Mouse (Mus musculus) hindbrain, embryonic 16.5 days (tissue): Measurements from ENCODE around the gene Stt3a. TPM values are rescaled to one million over a fixed set of nuclear protein-coding genes. Genes with fewer than 3 reads are reported as not detected.
A peak's percentile ranks its signal among the peaks of the same experiment; 100 is the strongest.

Experiments
- ATAC-seq: fragments of 200-750 bp; cut with Nextera tagmentation; 2 replicates; pipeline ENCODE4 v1.8.0; 2017; ENCODE audit warnings: moderate TSS enrichment, moderate library complexity
- H3K27ac ChIP-seq: fragments of 300-500 bp; sonication (generic); 2 replicates; pipeline ENCODE4 v1.5.1; 2014; ENCODE audit warnings: low read depth, mild to moderate bottlenecking, control low read depth, low read length, moderate library complexity
- H3K27me3 ChIP-seq: fragments of 300-500 bp; sonication (generic); replicated peaks from 2 replicates; pipeline ENCODE4 v1.6.1; 2014; ENCODE audit warnings: low read length; ENCODE audit not compliant: control insufficient read depth, insufficient read depth
- H3K36me3 ChIP-seq: fragments of 300-500 bp; sonication (generic); 2 replicates; pipeline ENCODE4 v1.6.1; 2014; ENCODE audit warnings: mild to moderate bottlenecking, low read length, moderate library complexity, mixed read lengths; ENCODE audit not compliant: control insufficient read depth, insufficient read depth
- H3K4me1 ChIP-seq: fragments of 300-500 bp; sonication (generic); 2 replicates; pipeline ENCODE4 v1.6.1; 2014; ENCODE audit warnings: low read depth, low read length; ENCODE audit not compliant: control insufficient read depth, insufficient read depth
- H3K4me2 ChIP-seq: fragments of 300-500 bp; sonication (generic); 2 replicates; pipeline ENCODE4 v1.6.1; 2014; ENCODE audit warnings: mild to moderate bottlenecking, low read length, control low read depth, moderate library complexity
- H3K4me3 ChIP-seq: fragments of 300-500 bp; sonication (generic); 2 replicates; pipeline ENCODE4 v1.5.1; 2014; ENCODE audit warnings: mild to moderate bottlenecking, low read length, control low read depth, moderate library complexity
- H3K9ac ChIP-seq: fragments of 300-500 bp; sonication (generic); 2 replicates; pipeline ENCODE4 v1.6.1; 2014; ENCODE audit warnings: low read depth, mild to moderate bottlenecking, control low read depth, low read length, moderate library complexity
- H3K9me3 ChIP-seq: fragments of 300-500 bp; sonication (generic); 2 replicates; pipeline ENCODE4 v1.6.1; 2014; ENCODE audit warnings: mild to moderate bottlenecking, low read length, moderate library complexity; ENCODE audit not compliant: control insufficient read depth
- WGBS: fragments of 180-500 bp; shearing (Covaris S2); extraction: QIAGEN DNeasy Blood & Tissue Kit; methylation state at CpG from one replicate; pipeline ENCODE4 v1.1.7; 2014; 5-methylcytosine and 5-hydroxymethylcytosine counted together
- polyA plus RNA-seq: library from polyadenylated mRNA; unstranded; fragments of >200 nt; fragmentation: Nextera tagmentation; extraction: Ambion mirVana; gene quantifications from 2 replicates; pipeline ENCODE4 v1.2.1, GENCODE M21; 2015

Stt3a gene
- polyA plus RNA-seq, 1 experiment from 2014 or later, result 86.5 TPM

DNA sequence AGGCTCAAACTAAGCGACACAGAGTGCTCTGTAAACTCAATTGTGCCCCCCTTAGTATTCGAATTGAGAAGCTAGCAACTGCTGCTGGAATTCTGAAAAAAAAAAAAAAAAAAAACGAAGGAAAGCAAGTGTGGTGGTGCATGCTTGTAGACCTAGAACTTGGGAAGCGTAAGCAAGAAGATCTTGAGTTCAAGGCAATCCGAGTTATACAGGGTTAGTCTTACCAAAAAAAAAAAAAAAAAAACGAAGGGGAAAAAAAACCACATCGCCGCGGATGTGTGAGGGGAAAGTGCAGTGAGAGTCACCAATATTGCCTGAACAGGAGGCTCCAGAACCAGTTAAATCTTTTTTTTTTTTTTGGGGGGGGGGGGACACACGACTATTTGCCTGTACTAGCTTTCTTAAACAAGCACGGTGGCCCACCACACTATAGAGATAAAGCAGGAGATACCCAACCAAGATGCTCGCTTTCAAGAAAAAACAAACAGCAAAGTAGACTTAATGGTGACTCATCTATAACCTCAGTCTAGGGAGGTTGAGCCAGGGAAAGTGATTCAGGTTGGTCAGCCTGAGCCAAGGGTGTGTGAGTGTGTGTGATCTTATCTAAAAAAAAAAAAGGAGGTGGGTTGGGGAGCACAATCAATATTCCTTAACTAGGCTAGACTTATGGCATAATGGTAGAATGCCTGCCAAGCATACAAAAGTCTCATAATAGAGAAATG lies 40.3 kb downstream of the Stt3a start, which contains the start of gene Chek1:
Gene Chek1 (minus strand): TSS at position 32 of the 722 bp plus-strand sequence.
- ATAC-seq, result no peak
- H3K9me3 ChIP-seq, result no peaks in the 10 kb centered on the region
- peak within 1 kb of the TSS; percentile 87 for H3K27ac ChIP-seq
- peak within 1 kb of the TSS; percentile 73 for H3K4me3 ChIP-seq
- peak within 1 kb of the TSS; percentile 70 for H3K9ac ChIP-seq
- peaks cover 11% of the 10 kb centered on the region for H3K4me1 ChIP-seq
- 7% methylated on average over 12 of the region's 12 CpGs for WGBS
- H3K27me3 ChIP-seq, result no peaks in the 10 kb centered on the region
- H3K4me2 ChIP-seq, result peak within 1 kb of the TSS; percentile 99
- no peaks in the 10 kb centered on the region for H3K36me3 ChIP-seq

DNA sequence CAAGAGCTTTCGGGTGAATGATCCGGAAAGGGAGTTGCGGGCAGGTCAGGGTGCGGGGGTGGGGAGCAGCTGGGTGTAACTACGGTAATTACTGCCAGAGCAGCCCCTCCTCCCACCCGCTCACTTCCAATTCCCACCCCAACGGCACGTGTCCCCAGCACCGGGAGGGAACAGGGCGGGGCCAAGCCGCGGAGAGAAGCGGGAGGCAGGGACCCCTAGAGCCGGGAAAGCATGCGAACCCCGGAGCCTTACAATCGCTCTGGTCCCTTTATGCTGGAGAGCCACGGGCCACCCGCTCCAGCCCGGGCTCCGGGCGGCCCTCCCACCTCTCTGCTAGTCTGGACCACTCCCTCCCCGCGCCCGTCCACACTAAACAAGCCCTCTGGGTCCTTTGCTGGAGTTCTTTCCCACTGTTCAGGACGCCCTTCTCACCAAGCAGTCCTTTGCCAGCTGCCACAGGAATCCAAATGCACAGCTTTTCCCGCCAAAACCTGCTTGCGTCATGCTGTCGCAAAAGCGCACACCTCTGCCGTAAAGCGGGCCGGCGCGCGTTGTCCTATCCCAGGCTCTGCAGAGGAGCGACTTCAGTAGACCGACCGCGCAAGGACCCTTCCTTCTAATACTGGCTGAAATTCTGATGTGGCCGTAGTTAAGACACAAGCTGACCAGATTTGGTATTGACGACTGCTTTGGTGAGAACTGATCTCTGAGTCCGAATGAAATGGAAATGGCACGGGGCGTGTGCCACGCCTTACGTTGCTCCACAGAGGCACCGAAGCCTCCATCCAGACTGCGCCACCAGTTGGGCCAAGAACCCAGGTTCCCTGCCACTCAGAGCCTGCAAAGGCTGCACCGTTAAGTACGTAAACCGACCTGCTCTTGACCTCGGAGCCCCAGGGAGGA lies 41.1 kb downstream of the Stt3a start:
- Histone ChIP-seq H3K4me2 (peak overlapping the region; percentile 99), H3K9me3 (no peaks in the 10 kb centered on the region), H3K36me3 (no peaks in the 10 kb centered on the region), H3K9ac (peak overlapping the region; percentile 70), H3K27me3 (no peaks in the 10 kb centered on the region), H3K4me3 (peak overlapping the region; percentile 73), H3K27ac (peak overlapping the region; percentile 87), H3K4me1 (peaks cover 11% of the 10 kb centered on the region)
- under 1% methylated on average over 53 of the region's 53 CpGs for WGBS
- peak; percentile 97 for ATAC-seq

DNA sequence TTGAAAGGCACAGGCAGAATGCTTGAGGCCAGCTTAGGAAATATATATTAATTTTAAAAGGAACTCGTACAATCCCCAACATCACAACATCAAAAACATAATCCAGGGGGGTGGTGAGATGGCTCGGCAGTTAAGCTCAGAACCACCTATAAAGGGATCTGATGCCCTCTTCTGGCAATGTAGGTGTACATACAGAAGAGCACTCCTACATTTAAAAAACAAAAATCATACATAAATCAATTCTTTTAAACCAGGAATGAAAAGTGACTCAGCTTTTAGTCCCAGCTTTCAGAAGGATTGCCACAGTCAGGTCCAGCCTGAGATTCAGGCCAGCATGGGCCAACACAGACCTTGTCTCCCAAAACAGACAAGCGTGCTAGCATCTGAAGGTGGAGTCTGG lies 50.9 kb downstream of the Stt3a start:
- H3K9ac ChIP-seq, result no peak overlapping the region
- no peaks in the 10 kb centered on the region for H3K36me3 ChIP-seq
- H3K9me3 ChIP-seq, result no peaks in the 10 kb centered on the region
- 78% methylated on average over 3 of the region's 3 CpGs for WGBS
- no peak for ATAC-seq
- H3K4me2 ChIP-seq, result no peak overlapping the region
- H3K27me3 ChIP-seq, result no peaks in the 10 kb centered on the region
- H3K27ac ChIP-seq, result no peak overlapping the region
- no peaks in the 10 kb centered on the region for H3K4me1 ChIP-seq
- H3K4me3 ChIP-seq, result no peak overlapping the region

DNA sequence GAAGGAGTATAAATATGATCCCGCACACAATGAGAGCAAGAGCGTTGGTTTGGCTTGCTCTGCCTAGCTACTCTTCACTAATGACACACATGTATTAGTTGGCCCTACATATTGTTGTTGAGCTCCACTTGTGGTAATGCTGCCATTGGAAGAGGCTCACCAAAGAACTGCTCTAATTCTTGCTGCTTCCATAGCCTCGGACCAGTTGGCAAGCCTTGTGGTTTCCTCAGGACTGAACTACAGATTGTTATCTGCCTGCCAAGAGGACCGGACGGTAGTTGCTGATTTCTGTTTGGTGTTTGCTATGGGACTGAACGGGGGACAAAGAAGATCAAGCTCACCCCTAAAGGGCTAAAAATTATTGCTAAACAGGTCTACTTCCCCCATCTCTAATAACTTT lies 60.2 kb downstream of the Stt3a start:
- no peaks in the 10 kb centered on the region for H3K4me1 ChIP-seq
- H3K9me3 ChIP-seq, result no peaks in the 10 kb centered on the region
- no peak overlapping the region for H3K9ac ChIP-seq
- 94% methylated on average over 6 of the region's 6 CpGs for WGBS
- no peak for ATAC-seq
- H3K27ac ChIP-seq, result no peak overlapping the region
- no peaks in the 10 kb centered on the region for H3K27me3 ChIP-seq
- no peaks in the 10 kb centered on the region for H3K36me3 ChIP-seq
- H3K4me2 ChIP-seq, result no peak overlapping the region
- no peak overlapping the region for H3K4me3 ChIP-seq

DNA sequence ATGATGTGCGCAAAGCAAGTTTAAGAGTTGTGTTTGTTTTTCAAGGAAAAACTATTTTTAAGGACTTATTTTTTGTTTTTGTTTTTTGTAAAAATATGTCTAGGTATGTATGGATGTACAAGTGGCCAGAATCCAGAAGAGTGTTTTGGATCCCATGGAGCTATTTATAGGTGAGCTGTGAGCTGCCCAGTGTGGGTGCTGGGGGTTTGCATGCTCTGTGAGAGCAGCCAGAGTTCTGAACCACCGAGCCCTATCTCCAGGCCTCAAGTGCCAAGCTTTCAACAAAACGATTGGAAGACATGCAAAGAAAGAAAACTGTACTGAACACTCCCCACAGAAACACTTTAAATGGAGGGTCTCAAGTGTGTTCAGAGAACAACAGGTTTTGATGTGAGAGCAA lies 61.6 kb downstream of the Stt3a start:
- H3K4me1 ChIP-seq, result no peaks in the 10 kb centered on the region
- 84% methylated on average over 3 of the region's 3 CpGs for WGBS

DNA sequence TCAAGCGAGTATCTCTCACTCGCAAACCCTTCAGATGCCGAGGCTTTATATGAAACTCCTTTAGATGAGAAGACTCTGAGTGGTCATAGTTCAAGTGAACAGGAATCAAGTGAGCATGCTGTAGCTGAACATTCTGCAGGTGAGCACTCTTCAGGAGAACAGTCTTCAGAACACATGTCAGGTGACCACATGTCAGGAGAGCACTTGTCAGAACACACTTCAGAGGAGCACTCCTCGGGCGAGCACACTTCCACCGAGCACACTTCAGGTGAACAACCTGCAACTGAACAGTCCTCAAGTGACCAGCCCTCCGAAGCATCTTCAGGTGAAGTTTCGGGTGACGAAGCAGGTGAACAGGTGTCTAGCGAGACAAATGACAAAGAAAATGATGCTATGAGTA lies 73.2 kb downstream of the Stt3a start:
- H3K36me3 ChIP-seq, result no peaks in the 10 kb centered on the region
- no peak overlapping the region for H3K27ac ChIP-seq
- no peak overlapping the region for H3K4me3 ChIP-seq
- H3K9ac ChIP-seq, result no peak overlapping the region
- ATAC-seq, result no peak
- H3K27me3 ChIP-seq, result no peaks in the 10 kb centered on the region
- 95% methylated on average over 10 of the region's 10 CpGs for WGBS
- H3K4me1 ChIP-seq, result no peaks in the 10 kb centered on the region
- H3K9me3 ChIP-seq, result no peaks in the 10 kb centered on the region
- H3K4me2 ChIP-seq, result no peak overlapping the region

More for the DNA sequence above, 61.6 kb downstream of the Stt3a start:
- H3K27me3 ChIP-seq, result no peaks in the 10 kb centered on the region
- H3K27ac ChIP-seq, result no peak overlapping the region
- H3K4me3 ChIP-seq, result no peak overlapping the region
- no peaks in the 10 kb centered on the region for H3K9me3 ChIP-seq
- H3K9ac ChIP-seq, result no peak overlapping the region
- H3K4me2 ChIP-seq, result no peak overlapping the region
- ATAC-seq, result no peak
- no peaks in the 10 kb centered on the region for H3K36me3 ChIP-seq

DNA sequence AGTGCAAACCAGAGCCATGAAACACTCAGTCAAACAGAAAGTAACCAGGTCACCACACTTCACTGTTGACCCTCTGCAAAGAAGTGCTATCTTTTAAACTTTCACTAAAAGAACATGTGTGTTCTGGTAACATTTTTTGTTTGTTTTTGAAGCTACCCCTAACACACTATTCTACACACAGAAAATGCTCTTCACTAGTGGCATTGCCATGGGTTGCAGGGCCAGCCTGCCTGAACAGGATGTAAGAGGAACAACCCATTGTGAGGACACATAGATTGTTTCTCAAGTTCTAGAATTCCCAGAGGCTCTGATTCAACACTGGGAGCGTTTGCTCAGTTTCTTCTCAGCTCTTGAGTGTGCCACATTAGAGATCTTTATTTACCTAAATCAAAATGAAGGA lies 74.6 kb downstream of the Stt3a start, which contains the start of gene Acrv1:
Gene Acrv1 (plus strand): TSS at position 301 of the 400 bp plus-strand sequence.
- H3K4me2 ChIP-seq, result no peak within 1 kb of the TSS
- WGBS, result 76% methylated on average over 1 of the region's 1 CpGs
- no peaks in the 10 kb centered on the region for H3K9me3 ChIP-seq
- H3K27ac ChIP-seq, result no peak within 1 kb of the TSS
- no peak within 1 kb of the TSS for H3K4me3 ChIP-seq
- no peaks in the 10 kb centered on the region for H3K36me3 ChIP-seq
- no peaks in the 10 kb centered on the region for H3K4me1 ChIP-seq
- no peak for ATAC-seq
- H3K27me3 ChIP-seq, result no peaks in the 10 kb centered on the region
- no peak within 1 kb of the TSS for H3K9ac ChIP-seq

DNA sequence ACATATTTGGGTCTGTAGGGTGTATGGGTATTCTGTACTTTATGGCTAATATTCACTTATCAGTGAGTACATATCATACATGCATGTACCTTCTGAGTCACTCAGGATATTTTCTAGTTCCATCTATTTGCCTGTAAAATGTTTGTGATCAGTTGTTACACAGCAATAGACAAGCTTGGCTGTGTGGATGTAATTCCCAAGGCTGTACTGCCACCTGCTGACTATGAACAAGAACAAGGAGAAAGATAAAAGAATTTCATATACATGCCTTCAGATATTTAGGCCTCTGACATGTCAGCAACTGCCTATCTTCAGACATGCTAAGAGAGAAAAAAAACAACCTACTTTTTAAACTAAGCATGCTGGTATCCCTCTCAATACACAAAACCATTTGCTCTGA lies 80.2 kb downstream of the Stt3a start:
- H3K4me1 ChIP-seq, result no peaks in the 10 kb centered on the region
- no peaks in the 10 kb centered on the region for H3K9me3 ChIP-seq
- no peak overlapping the region for H3K4me3 ChIP-seq
- H3K27ac ChIP-seq, result no peak overlapping the region
- no peak overlapping the region for H3K9ac ChIP-seq
- no peaks in the 10 kb centered on the region for H3K36me3 ChIP-seq
- no peaks in the 10 kb centered on the region for H3K27me3 ChIP-seq
- no peak for ATAC-seq
- H3K4me2 ChIP-seq, result no peak overlapping the region

DNA sequence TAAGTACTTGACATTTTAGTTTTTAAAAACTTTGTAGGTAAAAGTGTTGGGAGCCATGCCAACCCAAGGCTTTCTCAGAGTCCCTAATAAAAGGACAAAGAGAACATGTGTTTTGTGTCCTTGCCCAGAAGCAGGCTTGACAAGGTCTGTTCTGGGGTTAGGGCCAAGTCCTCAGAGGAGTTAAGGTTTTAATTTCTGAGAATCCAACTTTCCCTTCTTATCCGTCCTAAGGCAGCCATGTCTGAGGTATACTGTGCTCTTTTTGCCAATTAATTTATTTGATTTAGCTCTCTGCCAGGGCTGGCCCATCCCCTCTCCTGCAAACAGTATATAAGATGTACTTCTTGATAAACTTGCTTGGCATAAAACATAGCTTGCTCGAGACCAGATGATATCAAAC lies 86.1 kb downstream of the Stt3a start:
- WGBS, result 84% methylated on average over 2 of the region's 2 CpGs
- no peak overlapping the region for H3K27ac ChIP-seq

More for the DNA sequence above, 86.1 kb downstream of the Stt3a start:
- H3K4me2 ChIP-seq, result no peak overlapping the region
- H3K9ac ChIP-seq, result no peak overlapping the region
- no peaks in the 10 kb centered on the region for H3K4me1 ChIP-seq
- H3K4me3 ChIP-seq, result no peak overlapping the region
- H3K9me3 ChIP-seq, result no peaks in the 10 kb centered on the region
- no peaks in the 10 kb centered on the region for H3K27me3 ChIP-seq
- no peak for ATAC-seq
- H3K36me3 ChIP-seq, result no peaks in the 10 kb centered on the region
